Mouse (Mus musculus): Measurements from ENCODE around the gene Lrmda.

Lrmda gene

GRCm38 (mm10) chr14:23057228-23057976 is 1037.9 kb downstream of the Lrmda start:
- no peak for DNase-seq (ENCODE audit: low spot score in 2 of 2)

- no peak for DNase-seq (ENCODE audit: low spot score in 2 of 2)
Measured at GRCm38 (mm10) chr14:23057987-23058386, 1038.5 kb downstream of the Lrmda start.

- DNase-seq (ENCODE audit: low spot score in 2 of 2), result no peak
Measured at GRCm38 (mm10) chr14:23078719-23079118, 1059.2 kb downstream of the Lrmda start.

GRCm38 (mm10) chr14:23084241-23084773 is 1064.8 kb downstream of the Lrmda start:
- DNase-seq (ENCODE audit: low spot score in 2 of 2), result no peak

GRCm38 (mm10) chr14:23084797-23085196 is 1065.3 kb downstream of the Lrmda start:
- DNase-seq (ENCODE audit: low spot score in 2 of 2), result no peak

- no peak for DNase-seq (ENCODE audit: low spot score in 2 of 2)
Measured at GRCm38 (mm10) chr14:23093306-23093705, 1073.8 kb downstream of the Lrmda start.

GRCm38 (mm10) chr14:23094546-23095157 is 1075.1 kb downstream of the Lrmda start:
- DNase-seq (ENCODE audit: low spot score in 2 of 2), result no peak

- no peak for DNase-seq (ENCODE audit: low spot score in 2 of 2)
Measured at GRCm38 (mm10) chr14:23095158-23096016, 1075.9 kb downstream of the Lrmda start.

GRCm38 (mm10) chr14:23096017-23096336 is 1076.5 kb downstream of the Lrmda start:
- DNase-seq (ENCODE audit: low spot score in 2 of 2), result no peak

GRCm38 (mm10) chr14:23096405-23096804 is 1076.9 kb downstream of the Lrmda start:
- no peak for DNase-seq (ENCODE audit: low spot score in 2 of 2)
